Mouse (Mus musculus) liver, postnatal 0 days (tissue): ENCODE results near the gene Gm11634.

ENCODE experiments used
- CTCF ChIP-seq: sonication (generic); IDR thresholded peaks from 2 replicates; pipeline ENCODE4 v1.5.1; 2016; ENCODE audit warnings: antibody characterized with exemption, low read depth
- EP300 ChIP-seq: IDR thresholded peaks from 2 replicates; pipeline ENCODE4 v1.6.1; 2016; ENCODE audit warnings: antibody characterized with exemption, low read depth, mild to moderate bottlenecking

GRCm38 (mm10) chr11:101581081-101581764 is 17.8 kb downstream of the Gm11634 start:
- no peak for TF ChIP-seq EP300
- no peak for TF ChIP-seq CTCF
